Mouse (Mus musculus): ENCODE data around the gene Olfr488.
"Not testable (repeated sequence)": the region's sequence is repeated elsewhere in the genome, so short reads cannot be mapped to it uniquely, and the experiment has no call there.

Olfr488 gene

DNA sequence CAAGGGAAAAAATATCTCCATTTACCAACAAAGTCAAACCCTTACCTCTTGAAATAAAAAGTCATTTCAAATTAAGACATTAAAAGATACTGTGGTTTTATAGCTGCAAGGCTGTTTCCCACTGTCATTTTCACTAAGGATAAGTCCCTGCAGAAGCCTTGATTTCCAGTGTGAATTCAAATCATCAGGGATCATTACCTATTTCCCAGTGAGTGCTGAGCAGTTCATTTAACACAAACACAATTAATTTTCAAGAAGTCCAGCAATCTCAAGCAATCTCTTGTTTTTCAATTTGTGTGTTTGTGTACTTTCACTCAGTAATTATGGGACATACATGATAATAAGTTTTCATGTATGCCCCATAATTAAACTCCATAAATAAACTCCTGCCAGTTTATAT, at the start of gene Olfr488:
TSS of gene Olfr488 (minus strand) at position 101 of the 400 bp plus-strand sequence.
- TF ChIP-seq GATA4 (IDR thresholded peaks at IDR 0.05; ENCODE audit: insufficient replicate concordance, low read length), result no peak

DNA sequence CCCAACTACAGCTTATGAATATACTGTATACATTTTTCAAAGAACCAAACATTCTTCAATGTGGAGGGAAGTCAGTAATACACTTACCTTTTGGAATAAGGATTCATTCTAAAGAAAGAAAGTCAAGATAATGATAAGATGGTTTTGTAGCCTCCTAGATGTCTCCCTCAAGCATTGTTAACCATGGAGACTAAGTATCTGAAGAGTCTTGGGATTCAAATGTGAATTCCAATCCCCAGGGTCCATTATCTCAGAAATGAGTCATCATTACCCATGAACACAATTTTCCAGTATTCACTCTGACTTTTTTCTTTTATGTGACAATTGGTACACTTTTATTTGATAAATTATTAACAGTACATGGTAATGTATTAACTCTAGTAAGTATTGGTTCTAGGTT, 30.7 kb upstream of the Olfr488 start, which contains the start of gene Olfr490:
TSS of gene Olfr490 (minus strand) at position 101 of the 400 bp plus-strand sequence.
- no peak for TF ChIP-seq GATA4 (IDR thresholded peaks at IDR 0.05; ENCODE audit: insufficient replicate concordance, low read length)

DNA sequence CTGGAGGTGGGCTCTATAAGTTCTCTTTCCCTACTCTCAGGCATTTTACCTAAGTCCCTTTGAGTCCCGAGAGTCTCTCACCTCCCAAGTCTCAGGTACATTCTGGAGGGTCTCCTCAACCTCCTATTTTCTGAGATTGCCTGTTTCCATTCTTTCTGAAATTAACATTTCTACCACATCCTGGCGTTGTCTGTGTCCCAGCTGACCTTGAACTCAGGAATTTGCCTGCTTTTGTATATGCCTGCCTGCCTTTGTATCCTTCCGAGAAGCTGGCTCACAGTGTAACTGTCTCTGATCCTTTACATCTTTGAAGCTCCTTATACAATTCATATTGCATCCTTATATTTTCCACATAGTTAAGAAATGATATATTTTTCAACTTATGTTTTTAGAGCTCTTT, 24.6 kb downstream of the Olfr488 start:
- no peak for TF ChIP-seq GATA4 (IDR thresholded peaks at IDR 0.05; ENCODE audit: insufficient replicate concordance, low read length)

DNA sequence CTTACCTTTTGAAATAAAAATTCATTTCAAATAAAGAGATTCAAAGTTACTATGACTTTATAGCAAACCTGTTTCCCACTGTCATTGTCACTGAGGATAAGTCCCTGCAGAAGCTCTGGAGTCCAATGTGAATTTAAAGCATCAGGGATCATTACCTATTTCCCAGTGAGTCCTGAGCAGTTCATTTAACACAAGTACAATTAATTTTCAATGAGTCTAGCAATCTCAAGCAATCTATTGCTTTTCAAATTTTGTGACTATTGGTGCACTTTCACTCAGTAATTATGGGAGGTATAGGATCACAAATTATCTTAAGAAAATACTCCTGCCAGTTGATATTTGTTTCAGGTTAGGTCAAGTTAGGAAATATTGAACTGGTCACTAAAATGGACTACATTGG, 43.6 kb downstream of the Olfr488 start, which contains the start of gene Olfr487:
TSS of gene Olfr487 (minus strand) at position 101 of the 400 bp plus-strand sequence.
- TF ChIP-seq GATA4 (IDR thresholded peaks at IDR 0.05; ENCODE audit: insufficient replicate concordance, low read length), result not testable (repeated sequence)
